Mouse (Mus musculus): ENCODE measurements around the gene Arl6ip1.
"Not testable (repeated sequence)": the region's sequence is repeated elsewhere in the genome, so short reads cannot be mapped to it uniquely, and the experiment has no call there.

The Arl6ip1 gene

GRCm38 (mm10) chr7:118129430-118130041, at the start of gene Arl6ip1:
Gene Arl6ip1, minus strand, starts transcription at chr7:118129662.
- peak; percentile 97 for DNase-seq (ENCODE audit: low spot score in 2 of 2)

GRCm38 (mm10) chr7:118175821-118176355, 46.4 kb upstream of the Arl6ip1 start:
- no peak for DNase-seq (ENCODE audit: low spot score in 2 of 2)

GRCm38 (mm10) chr7:118170125-118170524, 40.7 kb upstream of the Arl6ip1 start:
- not testable (repeated sequence) for DNase-seq (ENCODE audit: low spot score in 2 of 2)

DNA sequence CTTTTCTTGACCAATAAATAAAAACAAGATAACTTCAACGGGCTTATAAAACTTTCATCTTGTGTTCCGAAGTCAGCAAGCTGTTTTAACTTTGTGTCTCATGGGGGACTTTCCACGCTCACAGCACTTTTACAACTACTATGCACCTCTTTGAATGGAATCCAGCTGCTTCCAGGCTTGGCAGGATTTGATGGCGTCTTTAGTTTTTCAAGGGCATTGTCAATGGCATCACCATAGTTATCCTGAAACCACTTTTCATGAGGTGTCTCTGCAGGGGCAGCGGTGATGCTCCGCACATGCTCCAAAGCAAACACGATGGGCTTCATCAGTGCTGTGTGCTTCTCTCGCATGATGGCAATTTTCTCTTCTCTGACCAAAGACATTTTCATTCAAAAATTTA, 33.5 kb upstream of the Arl6ip1 start:
- DNase-seq (ENCODE audit: low spot score in 2 of 2), result no peak

DNA sequence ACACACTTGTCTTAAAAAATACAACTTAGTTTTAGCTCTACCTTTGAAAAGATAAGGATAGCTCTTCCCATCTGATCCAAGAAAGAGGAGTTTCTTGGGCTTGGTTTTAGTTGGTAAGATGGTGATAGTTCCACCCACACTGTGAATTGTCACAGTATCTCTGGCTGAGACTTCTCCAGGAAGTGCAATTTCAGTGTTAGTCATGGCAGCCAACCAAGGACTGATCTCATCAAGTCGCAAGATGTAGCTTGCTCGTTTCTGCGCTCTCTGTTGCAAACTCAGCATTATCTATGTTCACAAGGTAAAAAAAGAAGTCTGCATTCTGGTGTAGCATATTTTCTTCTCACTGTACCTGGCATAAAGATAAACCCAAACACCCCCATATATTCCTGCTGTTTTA, 30.7 kb upstream of the Arl6ip1 start:
- DNase-seq (ENCODE audit: low spot score in 2 of 2), result peak; percentile 45 to 81

DNA sequence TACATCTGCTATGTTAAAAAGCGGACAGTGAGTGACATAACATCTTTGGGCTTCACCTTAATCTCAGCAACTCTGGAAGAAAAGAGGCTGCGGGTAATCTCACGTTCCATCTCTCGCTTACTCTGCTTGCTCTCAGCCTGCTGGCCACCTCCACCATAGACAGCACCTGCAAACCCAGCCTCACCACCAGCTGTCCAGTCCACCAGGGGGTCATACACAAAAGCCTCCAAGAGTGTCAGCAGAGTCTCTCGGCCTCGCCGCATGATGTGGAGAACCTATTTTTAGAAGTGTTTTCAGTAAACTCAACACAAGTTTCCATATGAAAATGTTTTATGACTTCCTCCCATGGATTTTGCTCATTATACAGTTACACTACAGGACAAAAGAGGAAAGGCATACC, 27.0 kb upstream of the Arl6ip1 start:
- no peak for DNase-seq (ENCODE audit: low spot score in 2 of 2)

GRCm38 (mm10) chr7:118154150-118154549, 24.7 kb upstream of the Arl6ip1 start:
- DNase-seq (ENCODE audit: low spot score in 2 of 2), result peak; percentile 13 to 48

DNA sequence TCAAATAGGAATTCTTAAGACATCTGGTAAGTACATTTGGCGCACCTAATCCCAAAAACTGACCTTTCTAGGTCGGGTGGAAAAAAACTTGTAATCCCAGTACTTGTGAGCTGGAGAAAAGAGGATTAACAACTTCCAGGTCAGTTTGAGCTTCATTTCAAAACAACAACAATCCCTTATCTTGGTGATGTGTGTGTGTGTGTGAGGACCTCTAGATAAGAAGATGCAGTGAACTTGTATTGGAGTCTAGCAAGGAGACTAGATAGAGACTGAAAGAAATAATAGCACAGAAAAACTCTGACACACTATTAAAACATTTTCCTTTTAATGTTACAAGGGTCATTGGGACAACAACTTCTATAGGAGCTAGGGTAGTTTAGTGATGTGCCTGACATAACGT, 14.1 kb upstream of the Arl6ip1 start:
- DNase-seq (ENCODE audit: low spot score in 2 of 2), result no peak

DNA sequence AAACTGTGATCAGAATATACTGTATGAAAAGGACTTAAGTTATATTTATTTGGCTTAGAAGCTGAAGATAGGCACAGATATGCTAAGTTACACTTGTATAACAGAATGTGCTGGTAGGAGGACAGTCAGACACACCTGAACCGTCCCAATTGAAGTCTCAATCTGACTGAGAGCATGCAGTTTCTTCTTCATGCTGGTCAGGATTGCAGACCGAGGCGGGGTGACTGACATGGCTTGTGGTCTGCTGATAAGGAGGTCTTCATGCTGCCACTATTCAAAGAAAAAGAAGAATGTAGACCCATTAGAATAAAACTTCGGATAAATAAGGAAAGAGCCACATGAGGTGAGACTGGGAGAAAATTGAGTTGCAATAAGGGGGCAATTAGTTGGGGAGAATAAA, 13.7 kb upstream of the Arl6ip1 start:
- DNase-seq (ENCODE audit: low spot score in 2 of 2), result no peak

GRCm38 (mm10) chr7:118141271-118141670, 11.8 kb upstream of the Arl6ip1 start:
- DNase-seq (ENCODE audit: low spot score in 2 of 2), result no peak

DNA sequence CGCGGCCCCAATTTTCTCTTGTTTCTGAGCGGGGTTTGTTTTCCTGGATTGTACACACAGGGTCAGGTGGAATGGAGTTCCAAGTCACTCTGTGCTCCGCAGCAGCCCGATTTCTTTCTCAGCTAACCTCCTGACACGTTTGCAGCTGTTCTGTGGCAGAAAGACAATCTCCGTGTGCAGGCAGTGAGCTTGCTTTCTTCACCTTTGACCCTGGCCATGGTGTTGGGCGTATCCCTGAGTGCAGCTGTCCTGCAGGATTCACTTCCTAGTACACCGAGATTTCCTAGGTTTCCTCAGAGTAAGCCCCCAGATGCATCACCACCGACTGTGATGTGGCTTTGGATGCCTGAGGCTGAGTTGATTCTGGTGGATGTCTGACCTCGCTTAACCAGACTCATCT, 5.7 kb upstream of the Arl6ip1 start:
- no peak for DNase-seq (ENCODE audit: low spot score in 2 of 2)

DNA sequence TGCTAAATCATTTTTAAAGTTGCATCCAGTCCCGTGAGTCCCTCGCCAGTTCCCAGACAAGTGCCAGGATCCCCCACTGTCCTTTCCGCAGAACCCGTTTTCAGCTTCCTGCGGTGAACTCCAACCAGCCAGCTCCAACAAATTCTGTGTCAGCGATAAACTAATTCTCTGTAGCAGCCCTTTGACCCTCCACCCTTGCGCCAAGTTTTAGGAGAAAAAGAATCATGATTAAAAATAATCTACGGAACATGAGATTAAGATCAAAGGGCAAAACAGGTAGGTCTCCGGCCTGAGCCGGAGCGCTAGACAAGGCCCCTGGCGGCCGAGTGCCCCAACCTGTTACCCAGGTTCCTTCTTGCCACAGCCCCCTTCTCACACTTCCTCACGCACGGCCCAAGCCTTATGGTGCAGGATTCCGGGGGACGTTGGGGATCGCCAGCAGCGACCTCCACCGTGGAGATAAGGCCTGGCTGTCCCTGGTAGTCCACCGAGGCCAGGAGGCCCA, 485 bp downstream of the Arl6ip1 start:
- peak in 1 of 2 experiments; percentile 30 for DNase-seq (ENCODE audit: low spot score in 2 of 2)

DNA sequence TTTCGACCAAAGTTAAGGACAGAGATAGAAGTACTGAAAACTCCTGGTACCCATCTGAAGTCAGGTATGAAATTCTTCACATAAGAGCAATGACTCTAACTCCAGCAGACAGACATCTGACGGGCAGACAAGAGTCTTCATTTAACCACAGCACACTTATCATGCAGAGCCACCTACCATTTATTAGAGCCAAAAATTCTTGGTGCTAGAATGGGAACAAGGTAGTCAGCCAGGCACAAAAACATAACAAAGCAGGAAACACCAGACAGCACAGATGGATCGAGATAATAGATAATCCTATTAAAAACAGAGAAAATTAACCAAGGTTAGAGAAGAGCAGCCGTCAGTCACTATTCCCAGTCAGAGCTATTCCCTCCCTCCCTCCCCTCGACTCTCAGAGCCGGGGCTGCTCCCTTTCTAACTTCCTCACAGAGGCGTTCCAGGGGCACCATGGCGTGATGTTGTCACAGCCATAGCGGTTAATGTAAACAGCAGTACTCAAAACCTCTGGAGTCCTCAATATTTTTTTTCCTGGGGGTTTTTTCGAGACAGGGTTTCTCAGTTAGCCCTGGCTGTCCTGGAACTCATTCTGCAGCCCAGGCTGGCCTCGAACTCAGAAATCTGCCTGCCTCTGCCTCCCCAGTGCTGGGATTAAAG, 3.1 kb downstream of the Arl6ip1 start:
- no peak for DNase-seq (ENCODE audit: low spot score in 2 of 2)

- no peak for DNase-seq (ENCODE audit: low spot score in 2 of 2)
Observed at GRCm38 (mm10) chr7:118125736-118126135, 3.7 kb downstream of the Arl6ip1 start.

- DNase-seq (ENCODE audit: low spot score in 2 of 2), result peak in 1 of 2 experiments; percentile 42
Observed at GRCm38 (mm10) chr7:118123512-118124411, 5.7 kb downstream of the Arl6ip1 start.

GRCm38 (mm10) chr7:118122235-118122634, 7.2 kb downstream of the Arl6ip1 start:
- DNase-seq (ENCODE audit: low spot score in 2 of 2), result no peak

GRCm38 (mm10) chr7:118120654-118121053, 8.8 kb downstream of the Arl6ip1 start:
- no peak for DNase-seq (ENCODE audit: low spot score in 2 of 2)

GRCm38 (mm10) chr7:118119946-118120345, 9.5 kb downstream of the Arl6ip1 start:
- no peak for DNase-seq (ENCODE audit: low spot score in 2 of 2)

DNA sequence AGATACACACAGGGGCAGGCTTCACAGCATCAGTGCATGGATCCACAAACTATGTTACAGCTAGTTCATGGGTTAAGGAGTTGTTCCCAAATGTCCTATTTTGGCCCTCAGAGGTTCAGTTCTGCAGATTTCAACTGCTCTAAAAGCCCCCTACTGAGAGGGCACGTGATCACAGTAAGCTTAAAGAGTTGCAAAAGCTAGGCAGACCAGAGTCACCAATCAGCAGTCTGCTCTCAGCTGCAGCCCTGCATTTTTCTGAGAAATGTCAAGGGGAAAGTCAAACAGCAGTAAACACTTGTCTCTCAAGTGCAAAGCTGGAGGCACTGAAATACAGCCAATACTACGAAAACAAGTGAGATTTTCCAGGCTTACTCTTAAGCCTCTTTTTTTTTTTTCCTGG, 10.3 kb downstream of the Arl6ip1 start:
- no peak for DNase-seq (ENCODE audit: low spot score in 2 of 2)

- no peak for DNase-seq (ENCODE audit: low spot score in 2 of 2)
Observed at GRCm38 (mm10) chr7:118118426-118118825, 11.0 kb downstream of the Arl6ip1 start.

GRCm38 (mm10) chr7:118117539-118118210, 11.8 kb downstream of the Arl6ip1 start:
- no peak for DNase-seq (ENCODE audit: low spot score in 2 of 2)

Data from frontal cortex, postnatal 36 days (tissue).